15 mouse cellular contexts compared by ENCODE assay signal in the genomic region with DNA sequence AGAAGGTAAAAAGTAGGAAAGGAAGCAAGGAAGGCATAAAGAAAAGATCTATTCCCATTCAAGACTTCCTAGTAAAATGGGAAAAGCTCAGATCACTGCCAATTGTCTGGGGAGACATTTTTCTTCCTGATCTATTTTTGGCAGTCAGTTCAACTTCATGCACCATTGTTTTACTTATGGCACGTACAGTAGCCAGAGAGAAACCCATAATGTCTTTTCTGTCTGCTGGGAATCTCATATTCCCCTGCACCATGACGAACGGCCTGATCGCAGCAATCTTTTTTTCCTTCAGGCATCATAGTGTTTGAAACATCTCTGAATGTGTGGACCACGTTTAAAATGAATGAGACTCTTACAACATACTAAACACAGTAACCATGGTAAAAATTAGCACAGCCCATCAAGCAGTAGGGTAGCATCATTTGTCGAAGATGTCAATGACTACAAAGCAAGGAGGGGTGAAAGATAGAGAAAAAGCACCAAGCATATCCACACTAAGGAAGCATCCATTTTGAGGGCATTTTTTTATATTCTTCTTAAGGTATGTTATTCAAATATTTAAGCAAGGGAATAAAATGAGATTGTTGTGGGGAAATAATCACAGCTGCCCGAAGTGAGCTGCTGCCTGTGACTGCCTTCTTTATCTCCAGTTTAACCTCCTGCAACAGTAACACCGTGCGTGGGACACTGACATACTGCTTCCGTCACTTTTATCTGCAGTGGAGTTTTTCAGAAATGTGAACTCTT.
DNase-seq lines count a peak whose midpoint lies in the region; ATAC-seq lines count a peak whose summit lies in the region.
"Had no signal": no experiment of that assay in that cellular context is flagged by ENCODE, and none has a peak within 500 bp of the region (broad histone marks: within the 10 kb centered on the region; RNA-seq: fewer than 3 reads in every experiment).

No protein-coding gene starts in this region.

- H3K4me3 ChIP-seq in hindbrain, embryonic 12.5 days, result no peak overlapping the region
- H3K4me3 ChIP-seq in hindbrain, embryonic 10.5 days, result no peak overlapping the region
- H3K4me3 ChIP-seq in midbrain, embryonic 13.5 days (replicated peaks), result no peak overlapping the region
- no peak overlapping the region for H3K4me3 ChIP-seq in midbrain, embryonic 16.5 days (ENCODE audit: low read depth, low read length)
- no peak overlapping the region for H3K4me3 ChIP-seq in neural tube, embryonic 13.5 days
- H3K4me3 ChIP-seq: forebrain, embryonic 15.5 days; heart, embryonic 12.5 days; midbrain, embryonic 10.5 days had no signal

- H3K9me3 ChIP-seq in hindbrain, embryonic 12.5 days (replicated peaks), result no peaks in the 10 kb centered on the region
- H3K9me3 ChIP-seq in hindbrain, embryonic 10.5 days, result no peaks in the 10 kb centered on the region
- H3K9me3 ChIP-seq in midbrain, embryonic 13.5 days, result no peaks in the 10 kb centered on the region
- no peaks in the 10 kb centered on the region for H3K9me3 ChIP-seq in midbrain, embryonic 16.5 days (replicated peaks; ENCODE audit: control insufficient read depth, low read length, poor library complexity, severe bottlenecking)
- no peaks in the 10 kb centered on the region for H3K9me3 ChIP-seq in neural tube, embryonic 13.5 days
- H3K9me3 ChIP-seq: forebrain, embryonic 15.5 days; midbrain, embryonic 10.5 days had no signal

- ATAC-seq in hindbrain, embryonic 12.5 days (ENCODE audit: low FRiP score), result peak; percentile 53
- ATAC-seq in midbrain, embryonic 13.5 days, result no peak
- no peak for ATAC-seq in midbrain, embryonic 16.5 days
- ATAC-seq in neural tube, embryonic 13.5 days (ENCODE audit: low read depth), result peak; percentile 65
- ATAC-seq: forebrain, embryonic 15.5 days; lung, postnatal 0 days had no signal

- H3K9ac ChIP-seq in hindbrain, embryonic 12.5 days, result no peak overlapping the region
- H3K9ac ChIP-seq in midbrain, embryonic 13.5 days (replicated peaks), result no peak overlapping the region
- no peak overlapping the region for H3K9ac ChIP-seq in midbrain, embryonic 16.5 days (ENCODE audit: low read depth, low read length)
- no peak overlapping the region for H3K9ac ChIP-seq in neural tube, embryonic 13.5 days
- H3K9ac ChIP-seq: forebrain, embryonic 15.5 days; heart, embryonic 12.5 days had no signal

- peaks cover 20% of the 10 kb centered on the region for H3K4me1 ChIP-seq in hindbrain, embryonic 12.5 days
- peaks cover 29% of the 10 kb centered on the region for H3K4me1 ChIP-seq in hindbrain, embryonic 10.5 days (replicated peaks)
- H3K4me1 ChIP-seq in midbrain, embryonic 13.5 days (replicated peaks), result peaks cover 9% of the 10 kb centered on the region
- 0 out of 2 replicates have a peak, but pooled peaks cover 4% of the 10 kb centered on the region for H3K4me1 ChIP-seq in midbrain, embryonic 16.5 days (ENCODE audit: control insufficient read depth, insufficient read depth, low read length)
- peaks cover 31% of the 10 kb centered on the region for H3K4me1 ChIP-seq in neural tube, embryonic 13.5 days (replicated peaks)

- H3K27me3 ChIP-seq in hindbrain, embryonic 12.5 days, result no peaks in the 10 kb centered on the region
- no peaks in the 10 kb centered on the region for H3K27me3 ChIP-seq in hindbrain, embryonic 10.5 days (ENCODE audit: insufficient read depth, poor library complexity, severe bottlenecking)
- H3K27me3 ChIP-seq in midbrain, embryonic 13.5 days, result no peaks in the 10 kb centered on the region
- no peaks in the 10 kb centered on the region for H3K27me3 ChIP-seq in midbrain, embryonic 16.5 days (ENCODE audit: control insufficient read depth, insufficient read depth, low read depth, low read length)
- H3K27me3 ChIP-seq in neural tube, embryonic 13.5 days, result no peaks in the 10 kb centered on the region
- H3K27me3 ChIP-seq: forebrain, embryonic 15.5 days; heart, embryonic 12.5 days had no signal

- peak; percentile 46 for DNase-seq in adrenal gland, postnatal 10 days
- no peak for DNase-seq in adrenal gland, postnatal 4 days (ENCODE audit: low spot score in 2 of 2)
- no peak for DNase-seq in hindbrain, embryonic 10.5 days (ENCODE audit: low spot score)
- no peak for DNase-seq in cerebellum, adult 9-10 months
- DNase-seq: cerebellum, postnatal 36 days; gastrocnemius, postnatal 14 days; right cerebral cortex, postnatal 25 days had no signal

- WGBS in hindbrain, embryonic 12.5 days, result 44% methylated on average over 10 of the region's 10 CpGs
- WGBS in hindbrain, embryonic 10.5 days, result 71% methylated on average over 10 of the region's 10 CpGs
- WGBS in midbrain, embryonic 13.5 days, result 75% methylated on average over 10 of the region's 10 CpGs
- 59% methylated on average over 10 of the region's 10 CpGs for WGBS in midbrain, embryonic 16.5 days
- 26% methylated on average over 10 of the region's 10 CpGs for WGBS in neural tube, embryonic 13.5 days

- H3K36me3 ChIP-seq in hindbrain, embryonic 12.5 days, result no peaks in the 10 kb centered on the region
- H3K36me3 ChIP-seq in hindbrain, embryonic 10.5 days, result no peaks in the 10 kb centered on the region
- no peaks in the 10 kb centered on the region for H3K36me3 ChIP-seq in midbrain, embryonic 13.5 days
- H3K36me3 ChIP-seq in midbrain, embryonic 16.5 days (ENCODE audit: control insufficient read depth, insufficient read depth, low read length), result no peaks in the 10 kb centered on the region
- no peaks in the 10 kb centered on the region for H3K36me3 ChIP-seq in neural tube, embryonic 13.5 days
- H3K36me3 ChIP-seq: forebrain, embryonic 15.5 days; heart, embryonic 12.5 days; midbrain, embryonic 10.5 days had no signal

- no peak overlapping the region for H3K4me2 ChIP-seq in hindbrain, embryonic 12.5 days (replicated peaks)
- H3K4me2 ChIP-seq in midbrain, embryonic 13.5 days (replicated peaks), result no peak overlapping the region
- H3K4me2 ChIP-seq in midbrain, embryonic 16.5 days (ENCODE audit: low read length), result no peak overlapping the region
- no peak overlapping the region for H3K4me2 ChIP-seq in neural tube, embryonic 13.5 days
- H3K4me2 ChIP-seq: forebrain, embryonic 15.5 days; heart, embryonic 12.5 days had no signal

- no peak overlapping the region for H3K27ac ChIP-seq in hindbrain, embryonic 12.5 days
- no peak overlapping the region for H3K27ac ChIP-seq in hindbrain, embryonic 10.5 days
- 0 out of 2 replicates have a peak overlapping the region, but pooled peaks have one; percentile 6 for H3K27ac ChIP-seq in midbrain, embryonic 13.5 days
- no peak overlapping the region for H3K27ac ChIP-seq in midbrain, embryonic 16.5 days (ENCODE audit: low read length)
- peak overlapping the region; percentile 67 for H3K27ac ChIP-seq in neural tube, embryonic 13.5 days (replicated peaks)
- H3K27ac ChIP-seq: forebrain, embryonic 15.5 days; midbrain, embryonic 10.5 days had no signal

Comparison
In these comparisons a context has a peak if more than half of its experiments do, and no peak if none do; other contexts are left out.
1. H3K27ac ChIP-seq: peak in midbrain, embryonic 13.5 days (single experiment) and neural tube, embryonic 13.5 days (single experiment); none in hindbrain, embryonic 12.5 days (single experiment), hindbrain, embryonic 10.5 days (single experiment) and midbrain, embryonic 16.5 days (single experiment).
2. ATAC-seq: peak in hindbrain, embryonic 12.5 days (single experiment) and neural tube, embryonic 13.5 days (single experiment); none in midbrain, embryonic 13.5 days (single experiment) and midbrain, embryonic 16.5 days (single experiment).